ENCODE assay signal across 8 mouse cellular contexts in the genomic region with DNA sequence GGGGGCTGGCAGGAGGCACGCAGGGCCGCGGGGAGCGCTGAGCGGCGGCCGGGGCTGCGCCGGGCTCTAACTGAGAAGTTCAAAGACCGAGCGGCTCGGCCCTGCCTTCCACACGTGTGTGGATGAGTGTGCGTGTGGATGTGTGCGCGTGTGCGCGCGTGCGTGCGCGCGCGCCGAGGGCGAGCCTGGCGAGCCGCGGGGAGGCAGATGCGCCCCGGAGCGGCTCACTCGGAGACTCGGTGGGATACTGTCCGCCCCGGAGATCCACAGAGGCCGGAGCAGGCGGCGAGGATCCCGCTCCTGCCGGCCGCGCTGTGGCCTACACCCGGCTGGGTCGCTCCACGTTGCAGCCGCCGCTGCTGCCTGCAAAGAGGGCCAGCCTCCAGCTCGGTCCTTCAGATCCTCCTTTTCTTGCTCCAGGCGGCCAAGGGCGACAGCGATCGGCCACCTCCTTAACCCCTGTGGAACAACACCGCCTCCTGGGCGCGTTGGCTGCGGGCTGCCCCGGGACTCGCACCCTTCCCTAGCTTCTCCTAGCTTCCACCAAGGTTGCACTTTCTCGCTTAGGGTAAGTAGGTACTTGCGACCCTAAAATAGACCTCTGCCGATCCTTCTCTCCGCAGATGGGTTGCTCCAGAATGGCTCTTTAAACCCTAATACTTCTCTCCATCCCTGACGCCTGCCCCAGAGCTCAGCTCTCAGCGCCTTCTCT. TPM values are rescaled to one million over a fixed set of nuclear protein-coding genes. Genes with fewer than 3 reads are reported as not detected.
A peak's percentile ranks its signal among the peaks of the same experiment; 100 is the strongest.
DNase-seq lines count a peak whose midpoint lies in the region; ATAC-seq and TF ChIP-seq lines count a peak whose summit lies in the region.

No protein-coding gene starts in this region.

- peak; percentile 50 for DNase-seq in kidney, adult 18-20 months
- no peak for DNase-seq in kidney, adult 11 months
- DNase-seq in heart, adult 8-10 months (ENCODE audit: low spot score) = peak; percentile 46
- peak; percentile 50 for DNase-seq in liver

- H3K27me3 ChIP-seq in embryonic facial prominence, embryonic 12.5 days = no peaks in the 10 kb centered on the region
- H3K27me3 ChIP-seq in kidney, embryonic 14.5 days (ENCODE audit: control insufficient read depth, insufficient read depth, low read length) = no peaks in the 10 kb centered on the region
- peaks cover 7% of the 10 kb centered on the region for H3K27me3 ChIP-seq in midbrain, embryonic 16.5 days (ENCODE audit: control insufficient read depth, insufficient read depth, low read depth, low read length)
- H3K27me3 ChIP-seq in testis, adult 2 months (ENCODE audit: control insufficient read depth, insufficient read depth, low read length) = no peaks in the 10 kb centered on the region

- no peaks in the 10 kb centered on the region for H3K9me3 ChIP-seq in embryonic facial prominence, embryonic 12.5 days
- no peaks in the 10 kb centered on the region for H3K9me3 ChIP-seq in kidney, embryonic 14.5 days (ENCODE audit: control insufficient read depth, low read length)
- H3K9me3 ChIP-seq in midbrain, embryonic 16.5 days (replicated peaks; ENCODE audit: control insufficient read depth, low read length, poor library complexity, severe bottlenecking) = no peaks in the 10 kb centered on the region

- peak overlapping the region; percentile 72 for H3K4me2 ChIP-seq in embryonic facial prominence, embryonic 12.5 days (replicated peaks)
- H3K4me2 ChIP-seq in kidney, embryonic 14.5 days (replicated peaks; ENCODE audit: low read depth, low read length) = peak overlapping the region; percentile 88
- peak overlapping the region; percentile 79 for H3K4me2 ChIP-seq in midbrain, embryonic 16.5 days (ENCODE audit: low read length)

- ATAC-seq in embryonic facial prominence, embryonic 12.5 days (ENCODE audit: insufficient number of reproducible peaks, insufficient read depth, low FRiP score, low TSS enrichment) = peak; percentile 75
- peak; percentile 74 for ATAC-seq in kidney, embryonic 14.5 days (ENCODE audit: low FRiP score, low TSS enrichment)
- peak; percentile 79 for ATAC-seq in midbrain, embryonic 16.5 days

- H3K36me3 ChIP-seq in embryonic facial prominence, embryonic 12.5 days = no peaks in the 10 kb centered on the region
- no peaks in the 10 kb centered on the region for H3K36me3 ChIP-seq in kidney, embryonic 14.5 days (ENCODE audit: control insufficient read depth, insufficient read depth, low read length)
- H3K36me3 ChIP-seq in midbrain, embryonic 16.5 days (ENCODE audit: control insufficient read depth, insufficient read depth, low read length) = no peaks in the 10 kb centered on the region
- no peaks in the 10 kb centered on the region for H3K36me3 ChIP-seq in testis, adult 2 months (ENCODE audit: control insufficient read depth, insufficient read depth, low read length)

- H3K4me3 ChIP-seq in embryonic facial prominence, embryonic 12.5 days = peak overlapping the region; percentile 68
- H3K4me3 ChIP-seq in kidney, embryonic 14.5 days (ENCODE audit: low read length) = peak overlapping the region; percentile 65
- peak overlapping the region; percentile 60 for H3K4me3 ChIP-seq in midbrain, embryonic 16.5 days (ENCODE audit: low read depth, low read length)
- peak overlapping the region; percentile 59 for H3K4me3 ChIP-seq in testis, adult 2 months (ENCODE audit: control insufficient read depth, low read depth, low read length)

- peak overlapping the region; percentile 95 for H3K27ac ChIP-seq in embryonic facial prominence, embryonic 12.5 days
- peak overlapping the region; percentile 81 for H3K27ac ChIP-seq in kidney, embryonic 14.5 days (ENCODE audit: low read depth, low read length)
- peak overlapping the region; percentile 47 for H3K27ac ChIP-seq in midbrain, embryonic 16.5 days (ENCODE audit: low read length)
- no peak overlapping the region; the same call in 1 of the 2 replicates for H3K27ac ChIP-seq in testis, adult 2 months (ENCODE audit: control insufficient read depth, insufficient read depth, low read depth, low read length)

- peaks cover 21% of the 10 kb centered on the region for H3K4me1 ChIP-seq in embryonic facial prominence, embryonic 12.5 days
- 0 out of 2 replicates have a peak, but pooled peaks cover 3% of the 10 kb centered on the region for H3K4me1 ChIP-seq in kidney, embryonic 14.5 days (ENCODE audit: control insufficient read depth, insufficient read depth, low read length)
- peaks cover 14% of the 10 kb centered on the region for H3K4me1 ChIP-seq in midbrain, embryonic 16.5 days (ENCODE audit: control insufficient read depth, insufficient read depth, low read length)
- H3K4me1 ChIP-seq in testis, adult 2 months (ENCODE audit: control insufficient read depth, insufficient read depth, low read length) = peaks cover 12% of the 10 kb centered on the region

- TF ChIP-seq POLR2A in testis, adult 2 months (IDR thresholded peaks at IDR 0.05; ENCODE audit: control insufficient read depth, low read depth, low read length) = no peak

- TF ChIP-seq CTCF in testis, adult 2 months (IDR thresholded peaks at IDR 0.05; ENCODE audit: control insufficient read depth, insufficient read depth, insufficient replicate concordance, low read depth, low read length) = no peak

- under 1% methylated on average over 55 of the region's 65 CpGs for WGBS in embryonic facial prominence, embryonic 12.5 days
- under 1% methylated on average over 44 of the region's 65 CpGs for WGBS in kidney, embryonic 14.5 days
- WGBS in midbrain, embryonic 16.5 days = under 1% methylated on average over 62 of the region's 65 CpGs

- peak overlapping the region; percentile 80 for H3K9ac ChIP-seq in embryonic facial prominence, embryonic 12.5 days
- H3K9ac ChIP-seq in kidney, embryonic 14.5 days (ENCODE audit: low read depth, low read length) = peak overlapping the region; percentile 78
- H3K9ac ChIP-seq in midbrain, embryonic 16.5 days (ENCODE audit: low read depth, low read length) = peak overlapping the region; percentile 69

RNA-seq across cellular contexts. Expression of a gene that starts 0.4 kb away (rescaled TPM):
- 73.6 and 78.6 TPM in 2 replicates for polyA plus RNA-seq in embryonic facial prominence, embryonic 12.5 days (2016; fragmentation: Nextera tagmentation; extraction: Ambion mirVana)
- total RNA-seq in heart, adult 8-10 months (2022) = 1 to 10 TPM; 4.7 to 7.1 (median 5.6) TPM
- polyA plus RNA-seq in kidney, embryonic 14.5 days (2014; fragmentation: Nextera tagmentation; extraction: Ambion mirVana) = 13.6 and 15.4 TPM in 2 replicates
- polyA plus RNA-seq in midbrain, embryonic 16.5 days (2015; fragmentation: Nextera tagmentation; extraction: Ambion mirVana) = 14.8 and 20.1 TPM in 2 replicates
- 0.18 and 0.32 TPM in 2 replicates for polyA plus RNA-seq in testis, adult 2 months (2012; rRNA removed)

RNA-seq across cellular contexts. Expression of a gene that starts 43.8 kb away (rescaled TPM):
- 66.4 and 72.4 TPM in 2 replicates for polyA plus RNA-seq in embryonic facial prominence, embryonic 12.5 days (2016; fragmentation: Nextera tagmentation; extraction: Ambion mirVana)
- total RNA-seq in heart, adult 8-10 months (2022) = 1 to 10 TPM; 6.9 to 8.0 (median 7.8) TPM
- 86.7 and 116 TPM in 2 replicates for polyA plus RNA-seq in kidney, embryonic 14.5 days (2014; fragmentation: Nextera tagmentation; extraction: Ambion mirVana)
- 28.2 and 32.0 TPM in 2 replicates for polyA plus RNA-seq in midbrain, embryonic 16.5 days (2015; fragmentation: Nextera tagmentation; extraction: Ambion mirVana)
- polyA plus RNA-seq in testis, adult 2 months (2012; rRNA removed) = 5.4 and 5.8 TPM in 2 replicates

Comparison
In these comparisons a context has a peak if more than half of its experiments do, and no peak if none do; other contexts are left out.
1. RNA of a gene that starts 0.4 kb away (polyA plus RNA-seq): 73.6 to 78.6 TPM in embryonic facial prominence, embryonic 12.5 days, 14.8 to 20.1 TPM in midbrain, embryonic 16.5 days and 13.6 to 15.4 TPM in kidney, embryonic 14.5 days; 0.18 to 0.32 TPM in testis, adult 2 months; every median in the first group is over 10 times any median in the second.
2. Peak in every context shown above with its lines, with median percentiles within 50 percentile points of each other: ATAC-seq, H3K4me2 ChIP-seq, H3K4me3 ChIP-seq and H3K9ac ChIP-seq.